Mouse (Mus musculus) midbrain, postnatal 0 days (tissue): ENCODE measurements around the gene Pi16. TPM values are rescaled to one million over a fixed set of nuclear protein-coding genes. Genes with fewer than 3 reads are reported as not detected.

ENCODE experiments used
- ATAC-seq: fragments of 200-750 bp; cut with Nextera tagmentation; 2 replicates; pipeline ENCODE4 v1.8.0; 2017; ENCODE audit warnings: moderate number of reproducible peaks, mild to moderate bottlenecking, moderate TSS enrichment, moderate library complexity; ENCODE audit not compliant: low FRiP score
- DNase-seq: peaks from one replicate; pipeline ENCODE4 v3.0.0-alpha.2; 2015; ENCODE audit warnings: low spot score
- H3K27ac ChIP-seq: fragments of 300-500 bp; sonication (generic); 2 replicates; pipeline ENCODE4 v1.5.1; 2014; ENCODE audit warnings: low read depth, mild to moderate bottlenecking, low read length, mixed read lengths
- H3K27me3 ChIP-seq: fragments of 300-500 bp; sonication (generic); 2 replicates; pipeline ENCODE4 v1.6.1; 2014; ENCODE audit warnings: low read length, control low read depth, mixed read lengths; ENCODE audit not compliant: insufficient read depth
- H3K36me3 ChIP-seq: fragments of 300-500 bp; sonication (generic); 2 replicates; pipeline ENCODE4 v1.6.1; 2014; ENCODE audit warnings: low read length, control low read depth, mixed read lengths; ENCODE audit not compliant: insufficient read depth
- H3K4me1 ChIP-seq: fragments of 300-500 bp; sonication (generic); 2 replicates; pipeline ENCODE4 v1.6.1; 2014; ENCODE audit warnings: mild to moderate bottlenecking, control low read depth, antibody characterized with exemption, low read length, mixed read lengths; ENCODE audit not compliant: insufficient read depth
- H3K4me2 ChIP-seq: fragments of 300-500 bp; sonication (generic); 2 replicates; pipeline ENCODE4 v1.6.1; 2014; ENCODE audit warnings: low read depth, mild to moderate bottlenecking, low read length, mixed read lengths; ENCODE audit not compliant: poor library complexity, severe bottlenecking
- H3K4me3 ChIP-seq: fragments of 300-500 bp; sonication (generic); 2 replicates; pipeline ENCODE4 v1.5.1; 2014; ENCODE audit warnings: low read depth, mild to moderate bottlenecking, low read length, moderate library complexity
- H3K9ac ChIP-seq: fragments of 300-500 bp; sonication (generic); replicated peaks from 2 replicates; pipeline ENCODE4 v1.6.1; 2014; ENCODE audit warnings: mild to moderate bottlenecking, low read length, moderate library complexity, mixed read lengths; ENCODE audit not compliant: poor library complexity, severe bottlenecking
- H3K9me3 ChIP-seq: fragments of 300-500 bp; sonication (generic); 2 replicates; pipeline ENCODE4 v1.6.1; 2016; ENCODE audit warnings: low read length, control low read depth
- CTCF ChIP-seq: IDR thresholded peaks from 2 replicates; pipeline ENCODE4 v1.5.1; 2016; ENCODE audit warnings: antibody characterized with exemption, mild to moderate bottlenecking
- WGBS: fragments of 180-500 bp; shearing (Covaris S2); extraction: QIAGEN DNeasy Blood & Tissue Kit; methylation state at CpG from one replicate; pipeline ENCODE4 v1.1.7; 2014; 5-methylcytosine and 5-hydroxymethylcytosine counted together
- polyA plus RNA-seq: library from polyadenylated mRNA; unstranded; fragments of >200 nt; fragmentation: Nextera tagmentation; extraction: Ambion mirVana; gene quantifications from 2 replicates; pipeline ENCODE4 v1.2.1, GENCODE M21; 2015
- total RNA-seq: library from RNA; depleted of rRNA; stranded (reverse); fragments of >200 nt; gene quantifications from 2 replicates; pipeline ENCODE4 v1.2.3, GENCODE M21; 2014

The Pi16 gene
- total and polyA plus RNA-seq, 2 experiments from 2014 or later = 3.3 to 4.6 TPM

- no peak overlapping the region for H3K4me2 ChIP-seq
- H3K4me1 ChIP-seq = no peaks in the 10 kb centered on the region; the same call in 1 of the 2 replicates
- H3K4me3 ChIP-seq = no peak overlapping the region
- peaks cover 67% of the 10 kb centered on the region for H3K36me3 ChIP-seq
- no peaks in the 10 kb centered on the region for H3K9me3 ChIP-seq
- 68% methylated on average over 9 of the region's 9 CpGs for WGBS
- no peak for TF ChIP-seq CTCF
- ATAC-seq (peak; percentile 53), DNase-seq (peak; percentile 88)
- H3K27ac ChIP-seq = peak overlapping the region; percentile 28; the same call in 1 of the 2 replicates
- H3K27me3 ChIP-seq = no peaks in the 10 kb centered on the region
- no peak overlapping the region for H3K9ac ChIP-seq
Observed at GRCm38 (mm10) chr17:29337979-29338823, 20.7 kb downstream of the Pi16 start.

- peak overlapping the region; percentile 24; the same call in 1 of the 2 replicates for H3K9ac ChIP-seq
- no peaks in the 10 kb centered on the region; the same call in 1 of the 2 replicates for H3K4me1 ChIP-seq
- WGBS = 75% methylated on average over 11 of the region's 11 CpGs
- H3K36me3 ChIP-seq = peaks cover 59% of the 10 kb centered on the region
- ATAC-seq = no peak
- H3K4me2 ChIP-seq = no peak overlapping the region
- H3K27ac ChIP-seq = 0 out of 2 replicates have a peak overlapping the region, but pooled peaks have one; percentile 34
- H3K27me3 ChIP-seq = no peaks in the 10 kb centered on the region
- H3K4me3 ChIP-seq = no peak overlapping the region
- DNase-seq = peak; percentile 57
- TF ChIP-seq CTCF = no peak
- no peaks in the 10 kb centered on the region for H3K9me3 ChIP-seq
Observed at GRCm38 (mm10) chr17:29339170-29339768, 21.8 kb downstream of the Pi16 start.

GRCm38 (mm10) chr17:29340406-29341261 is 23.2 kb downstream of the Pi16 start:
- H3K9ac ChIP-seq = no peak overlapping the region
- WGBS = 86% methylated on average over 18 of the region's 18 CpGs

GRCm38 (mm10) chr17:29341591-29342003 is 24.1 kb downstream of the Pi16 start:
- 0 out of 2 replicates have a peak overlapping the region, but pooled peaks have one; percentile 9 for H3K4me2 ChIP-seq
- WGBS = 12% methylated on average over 9 of the region's 9 CpGs
- H3K4me1 ChIP-seq = peaks cover 7% of the 10 kb centered on the region
- H3K27ac ChIP-seq = peak overlapping the region; percentile 68
- H3K9ac ChIP-seq = 0 out of 2 replicates have a peak overlapping the region, but pooled peaks have one; percentile 24
- 0 out of 2 replicates have a peak, but pooled peaks have one; percentile 15 for ATAC-seq
- no peaks in the 10 kb centered on the region for H3K9me3 ChIP-seq
- peak; percentile 82 for DNase-seq
- H3K36me3 ChIP-seq = peaks cover 40% of the 10 kb centered on the region
- H3K4me3 ChIP-seq = no peak overlapping the region
- TF ChIP-seq CTCF = peak; percentile 70
- H3K27me3 ChIP-seq = no peaks in the 10 kb centered on the region

More at GRCm38 (mm10) chr17:29340406-29341261, 23.2 kb downstream of the Pi16 start:
- no peak overlapping the region for H3K4me2 ChIP-seq
- H3K4me1 ChIP-seq = peaks cover 4% of the 10 kb centered on the region
- no peak for TF ChIP-seq CTCF
- no peaks in the 10 kb centered on the region for H3K27me3 ChIP-seq
- H3K4me3 ChIP-seq = no peak overlapping the region
- peaks cover 49% of the 10 kb centered on the region for H3K36me3 ChIP-seq
- no peak for DNase-seq
- no peaks in the 10 kb centered on the region for H3K9me3 ChIP-seq
- ATAC-seq = no peak
- H3K27ac ChIP-seq = peak overlapping the region; percentile 68; the same call in 1 of the 2 replicates
